ENCODE assay signal across 18 mouse cellular contexts in genomic region chr2:63931041-63931440, GRCm38 (mm10).
"Had no signal": no experiment of that assay in that cellular context is flagged by ENCODE, and none has a peak within 500 bp of the region (broad histone marks: within the 10 kb centered on the region; RNA-seq: fewer than 3 reads in every experiment).

No protein-coding gene starts in this region.

- H3K4me1 ChIP-seq: neural tube, embryonic 13.5 days; neural tube, embryonic 15.5 days had no signal

- DNase-seq: liver, postnatal 0 days; lung, embryonic 14.5 days; lung, postnatal 10 days; lung, postnatal 4 days; midbrain, embryonic 14.5 days; retina, postnatal 1 day; right cerebral cortex, adult 18-20 months; right cerebral cortex, postnatal 25 days; right cerebral cortex, postnatal 4 days; spleen, adult 18-20 months; thymus, adult 18-20 months; thymus, postnatal 14 days; thymus, postnatal 36 days had no signal

- H3K9me3 ChIP-seq: midbrain, embryonic 10.5 days; midbrain, embryonic 12.5 days; neural tube, embryonic 13.5 days; neural tube, embryonic 15.5 days had no signal

- H3K9ac ChIP-seq: liver, postnatal 0 days; lung, embryonic 14.5 days; midbrain, embryonic 12.5 days; neural tube, embryonic 13.5 days; neural tube, embryonic 15.5 days had no signal

- H3K27ac ChIP-seq: midbrain, embryonic 10.5 days; midbrain, embryonic 12.5 days; neural tube, embryonic 13.5 days; neural tube, embryonic 15.5 days had no signal

- H3K4me3 ChIP-seq: midbrain, embryonic 10.5 days; midbrain, embryonic 12.5 days; myocyte; neural tube, embryonic 13.5 days; neural tube, embryonic 15.5 days had no signal

- H3K36me3 ChIP-seq: midbrain, embryonic 10.5 days; midbrain, embryonic 12.5 days; neural tube, embryonic 13.5 days; neural tube, embryonic 15.5 days had no signal
